Mouse (Mus musculus) midbrain, postnatal 0 days (tissue): ENCODE measurements around the gene Zcchc4. TPM values are rescaled to one million over a fixed set of nuclear protein-coding genes. Genes with fewer than 3 reads are reported as not detected.
A peak's percentile ranks its signal among the peaks of the same experiment; 100 is the strongest.

Source experiments
- ATAC-seq: fragments of 200-750 bp; cut with Nextera tagmentation; 2 replicates; pipeline ENCODE4 v1.8.0; 2017; ENCODE audit warnings: moderate number of reproducible peaks, mild to moderate bottlenecking, moderate TSS enrichment, moderate library complexity; ENCODE audit not compliant: low FRiP score
- DNase-seq: peaks from one replicate; pipeline ENCODE4 v3.0.0-alpha.2; 2015; ENCODE audit warnings: low spot score
- H3K27ac ChIP-seq: fragments of 300-500 bp; sonication (generic); 2 replicates; pipeline ENCODE4 v1.5.1; 2014; ENCODE audit warnings: low read depth, mild to moderate bottlenecking, low read length, mixed read lengths
- H3K27me3 ChIP-seq: fragments of 300-500 bp; sonication (generic); 2 replicates; pipeline ENCODE4 v1.6.1; 2014; ENCODE audit warnings: low read length, control low read depth, mixed read lengths; ENCODE audit not compliant: insufficient read depth
- H3K36me3 ChIP-seq: fragments of 300-500 bp; sonication (generic); 2 replicates; pipeline ENCODE4 v1.6.1; 2014; ENCODE audit warnings: low read length, control low read depth, mixed read lengths; ENCODE audit not compliant: insufficient read depth
- H3K4me1 ChIP-seq: fragments of 300-500 bp; sonication (generic); 2 replicates; pipeline ENCODE4 v1.6.1; 2014; ENCODE audit warnings: mild to moderate bottlenecking, control low read depth, antibody characterized with exemption, low read length, mixed read lengths; ENCODE audit not compliant: insufficient read depth
- H3K4me2 ChIP-seq: fragments of 300-500 bp; sonication (generic); 2 replicates; pipeline ENCODE4 v1.6.1; 2014; ENCODE audit warnings: low read depth, mild to moderate bottlenecking, low read length, mixed read lengths; ENCODE audit not compliant: poor library complexity, severe bottlenecking
- H3K4me3 ChIP-seq: fragments of 300-500 bp; sonication (generic); 2 replicates; pipeline ENCODE4 v1.5.1; 2014; ENCODE audit warnings: low read depth, mild to moderate bottlenecking, low read length, moderate library complexity
- H3K9ac ChIP-seq: fragments of 300-500 bp; sonication (generic); replicated peaks from 2 replicates; pipeline ENCODE4 v1.6.1; 2014; ENCODE audit warnings: mild to moderate bottlenecking, low read length, moderate library complexity, mixed read lengths; ENCODE audit not compliant: poor library complexity, severe bottlenecking
- H3K9me3 ChIP-seq: fragments of 300-500 bp; sonication (generic); 2 replicates; pipeline ENCODE4 v1.6.1; 2016; ENCODE audit warnings: low read length, control low read depth
- CTCF ChIP-seq: IDR thresholded peaks from 2 replicates; pipeline ENCODE4 v1.5.1; 2016; ENCODE audit warnings: antibody characterized with exemption, mild to moderate bottlenecking
- WGBS: fragments of 180-500 bp; shearing (Covaris S2); extraction: QIAGEN DNeasy Blood & Tissue Kit; methylation state at CpG from one replicate; pipeline ENCODE4 v1.1.7; 2014; 5-methylcytosine and 5-hydroxymethylcytosine counted together
- polyA plus RNA-seq: library from polyadenylated mRNA; unstranded; fragments of >200 nt; fragmentation: Nextera tagmentation; extraction: Ambion mirVana; gene quantifications from 2 replicates; pipeline ENCODE4 v1.2.1, GENCODE M21; 2015
- total RNA-seq: library from RNA; depleted of rRNA; stranded (reverse); fragments of >200 nt; gene quantifications from 2 replicates; pipeline ENCODE4 v1.2.3, GENCODE M21; 2014; rRNA removed

The Zcchc4 gene
- total RNA-seq, result 10.7 and 12.7 TPM in 2 replicates
- polyA plus RNA-seq, result 6.8 and 7.3 TPM in 2 replicates

DNA sequence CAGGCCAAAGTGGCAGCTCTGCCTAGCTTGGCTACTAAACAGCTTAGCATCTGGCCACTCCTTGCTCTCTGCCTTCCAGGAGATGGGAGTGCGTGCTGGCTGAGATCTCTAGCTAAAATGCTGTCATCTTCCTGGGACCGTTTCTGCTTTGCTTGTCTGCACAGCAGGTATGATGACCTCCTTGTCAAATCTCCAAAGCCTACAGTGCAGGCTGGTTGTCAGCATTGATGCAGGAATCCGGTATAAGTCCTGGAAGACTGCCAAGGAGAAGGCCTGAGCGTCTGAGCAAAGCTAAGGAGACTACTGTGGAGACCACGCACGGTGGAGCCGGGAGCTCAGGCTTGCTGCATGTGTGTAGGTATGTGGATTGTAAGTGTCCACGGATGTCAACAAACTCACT is at the start of gene Zcchc4:
TSS of gene Zcchc4 (plus strand) at position 173 of the 400 bp plus-strand sequence.
- H3K9me3 ChIP-seq, result no peaks in the 10 kb centered on the region
- no peaks in the 10 kb centered on the region for H3K27me3 ChIP-seq
- WGBS, result 65% methylated on average over 8 of the region's 8 CpGs
- no peak within 1 kb of the TSS for H3K9ac ChIP-seq
- no peak within 1 kb of the TSS for H3K27ac ChIP-seq
- DNase-seq (peak; percentile 30), ATAC-seq (no peak)
- H3K4me3 ChIP-seq, result no peak within 1 kb of the TSS
- no peaks in the 10 kb centered on the region for H3K36me3 ChIP-seq
- no peak within 1 kb of the TSS for H3K4me2 ChIP-seq
- no peak for TF ChIP-seq CTCF
- H3K4me1 ChIP-seq, result no peaks in the 10 kb centered on the region

DNA sequence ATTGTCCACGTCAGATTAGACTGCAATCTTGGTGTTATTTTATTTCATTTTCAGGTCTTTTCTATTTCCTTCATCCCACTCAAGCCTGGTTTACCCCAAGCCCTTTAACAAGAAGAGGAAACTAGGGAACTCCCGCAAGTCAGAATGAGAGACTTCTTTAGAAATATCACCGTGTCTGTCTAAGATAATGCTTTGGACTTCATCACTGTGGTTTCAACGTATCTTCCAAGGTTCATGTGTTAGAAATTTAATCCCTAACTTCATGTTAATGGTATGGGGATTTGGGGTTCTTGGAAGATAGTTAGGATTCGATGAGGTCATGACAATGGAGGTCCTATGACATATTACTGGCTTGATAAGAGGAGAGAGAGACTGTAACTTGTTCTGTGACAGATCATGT is 47.5 kb upstream of the Zcchc4 start:
- Histone ChIP-seq H3K9ac (no peak overlapping the region), H3K27ac (no peak overlapping the region), H3K9me3 (no peaks in the 10 kb centered on the region), H3K4me2 (no peak overlapping the region), H3K27me3 (no peaks in the 10 kb centered on the region), H3K4me3 (no peak overlapping the region), H3K36me3 (no peaks in the 10 kb centered on the region), H3K4me1 (no peaks in the 10 kb centered on the region)
- DNase-seq (no peak), ATAC-seq (no peak)
- TF ChIP-seq CTCF, result no peak
- 86% methylated on average over 5 of the region's 5 CpGs for WGBS

- Histone ChIP-seq H3K4me3 (no peak overlapping the region), H3K4me2 (no peak overlapping the region), H3K36me3 (no peaks in the 10 kb centered on the region), H3K27ac (no peak overlapping the region), H3K4me1 (no peaks in the 10 kb centered on the region), H3K27me3 (no peaks in the 10 kb centered on the region), H3K9me3 (no peaks in the 10 kb centered on the region), H3K9ac (no peak overlapping the region)
- ATAC-seq, result no peak
- WGBS, result 84% methylated on average over 4 of the region's 4 CpGs
- TF ChIP-seq CTCF, result no peak
- no peak for DNase-seq
Measured at GRCm38 (mm10) chr5:52732811-52733210, 42.4 kb upstream of the Zcchc4 start.

GRCm38 (mm10) chr5:52736046-52736445 is 39.2 kb upstream of the Zcchc4 start:
- TF ChIP-seq CTCF, result no peak
- no peak for DNase-seq
- 66% methylated on average over 3 of the region's 3 CpGs for WGBS
- H3K36me3 ChIP-seq, result no peaks in the 10 kb centered on the region
- H3K9ac ChIP-seq, result no peak overlapping the region
- H3K9me3 ChIP-seq, result no peaks in the 10 kb centered on the region
- no peak overlapping the region for H3K4me3 ChIP-seq
- no peak for ATAC-seq
- H3K4me2 ChIP-seq, result no peak overlapping the region
- no peak overlapping the region for H3K27ac ChIP-seq
- H3K27me3 ChIP-seq, result no peaks in the 10 kb centered on the region
- H3K4me1 ChIP-seq, result no peaks in the 10 kb centered on the region

DNA sequence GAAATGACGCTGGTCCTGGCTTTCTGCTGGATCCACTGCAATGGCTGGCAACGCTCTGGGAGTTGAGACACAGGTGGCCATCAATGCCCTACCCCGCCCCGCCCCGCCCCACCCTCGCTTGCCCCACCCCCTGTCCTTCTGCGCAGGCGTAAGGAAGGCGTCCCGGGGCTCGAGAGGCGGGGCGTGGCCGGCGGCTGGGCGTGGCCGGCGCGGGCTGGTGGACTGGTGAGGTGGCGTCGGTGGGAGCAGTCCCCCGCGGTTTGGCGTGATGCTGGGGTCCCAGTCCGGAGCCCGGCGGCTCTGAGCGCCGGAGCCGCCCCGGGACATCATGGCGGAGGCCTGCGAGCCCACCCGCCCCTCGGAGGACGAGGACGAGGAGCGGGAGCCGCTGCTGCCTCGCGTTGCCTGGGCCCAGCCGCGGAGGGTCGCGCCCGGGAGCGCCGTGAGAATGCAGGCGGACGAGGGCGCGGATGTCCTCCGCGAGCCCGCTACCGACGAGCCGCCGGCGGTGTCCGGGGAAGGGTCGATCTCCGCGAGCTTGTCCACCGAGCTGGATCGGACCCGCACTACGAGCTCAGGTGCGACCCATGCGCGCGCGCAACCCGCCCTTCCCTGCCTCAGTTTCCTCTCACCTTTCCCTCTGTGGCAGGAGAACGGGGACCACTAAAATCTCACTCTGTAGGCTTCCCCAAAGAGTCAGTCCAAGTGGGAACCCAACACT is 33.7 kb upstream of the Zcchc4 start, which contains the start of gene Pi4k2b:
TSS of gene Pi4k2b (plus strand) at position 184 of the 721 bp plus-strand sequence.
- H3K4me2 ChIP-seq, result peak within 1 kb of the TSS; percentile 95
- no peaks in the 10 kb centered on the region for H3K4me1 ChIP-seq
- DNase-seq (peak; percentile 39), ATAC-seq (peak; percentile 85)
- peak within 1 kb of the TSS; percentile 79 for H3K4me3 ChIP-seq
- no peaks in the 10 kb centered on the region for H3K27me3 ChIP-seq
- WGBS, result under 1% methylated on average over 58 of the region's 75 CpGs
- peak within 1 kb of the TSS; percentile 52 for H3K9ac ChIP-seq
- no peak within 1 kb of the TSS for H3K27ac ChIP-seq
- H3K9me3 ChIP-seq, result no peaks in the 10 kb centered on the region
- H3K36me3 ChIP-seq, result no peaks in the 10 kb centered on the region
- no peak for TF ChIP-seq CTCF

- no peaks in the 10 kb centered on the region for H3K36me3 ChIP-seq
- ATAC-seq (no peak), DNase-seq (peak; percentile 29)
- H3K4me3 ChIP-seq, result peak overlapping the region; percentile 79
- 3% methylated on average over 17 of the region's 17 CpGs for WGBS
- no peaks in the 10 kb centered on the region for H3K9me3 ChIP-seq
- TF ChIP-seq CTCF, result peak; percentile 54
- peak overlapping the region; percentile 52; the same call in 1 of the 2 replicates for H3K9ac ChIP-seq
- peak overlapping the region; percentile 95 for H3K4me2 ChIP-seq
- no peak overlapping the region for H3K27ac ChIP-seq
- no peaks in the 10 kb centered on the region for H3K4me1 ChIP-seq
- H3K27me3 ChIP-seq, result no peaks in the 10 kb centered on the region
Measured at GRCm38 (mm10) chr5:52742112-52742813, 32.9 kb upstream of the Zcchc4 start.
